In genomic region chr9:63137615-63137915, GRCm38 (mm10) we compare ENCODE assay signal across 17 mouse cellular contexts. TPM values are rescaled to one million over a fixed set of nuclear protein-coding genes. Genes with fewer than 3 reads are reported as not detected.
DNase-seq lines count a peak whose midpoint lies in the region; ATAC-seq and TF ChIP-seq lines count a peak whose summit lies in the region.
"Had no signal": no experiment of that assay in that cellular context is flagged by ENCODE, and none has a peak within 500 bp of the region (broad histone marks: within the 10 kb centered on the region; RNA-seq: fewer than 3 reads in every experiment).

No protein-coding gene starts in this region.

- no peak overlapping the region for H3K27ac ChIP-seq in heart, embryonic 13.5 days (replicated peaks)
- no peak overlapping the region for H3K27ac ChIP-seq in CH12.LX (ENCODE audit: insufficient read depth, low read depth)
- no peak overlapping the region for H3K27ac ChIP-seq in hindbrain, embryonic 12.5 days
- H3K27ac ChIP-seq: forebrain, embryonic 15.5 days; midbrain, embryonic 10.5 days had no signal

- H3K4me2 ChIP-seq in heart, embryonic 13.5 days: 0 out of 2 replicates have a peak overlapping the region, but pooled peaks have one; percentile 56
- peak overlapping the region; percentile 64 for H3K4me2 ChIP-seq in CH12.LX (ENCODE audit: insufficient read depth, low read depth, poor library complexity, severe bottlenecking)
- H3K4me2 ChIP-seq in hindbrain, embryonic 12.5 days (replicated peaks): peak overlapping the region; percentile 44
- H3K4me2 ChIP-seq: forebrain, embryonic 15.5 days; heart, embryonic 12.5 days had no signal

- no peak for TF ChIP-seq RAD21 in CH12.LX (IDR thresholded peaks at IDR 0.05; ENCODE audit: low read depth, low read length)

- no peak for TF ChIP-seq EP300 in CH12.LX (IDR thresholded peaks at IDR 0.05; ENCODE audit: low read length)

- no peaks in the 10 kb centered on the region for H3K36me3 ChIP-seq in heart, embryonic 13.5 days
- H3K36me3 ChIP-seq in CH12.LX (replicated peaks in 1 of 2; ENCODE audit: control insufficient read depth in 1 of 2, insufficient read depth in 1 of 2, low read length in 1 of 2): no peaks in the 10 kb centered on the region
- H3K36me3 ChIP-seq in hindbrain, embryonic 12.5 days: no peaks in the 10 kb centered on the region
- H3K36me3 ChIP-seq: forebrain, embryonic 15.5 days; heart, embryonic 12.5 days; midbrain, embryonic 10.5 days had no signal

- H3K9ac ChIP-seq in heart, embryonic 13.5 days: no peak overlapping the region
- no peak overlapping the region for H3K9ac ChIP-seq in CH12.LX (ENCODE audit: insufficient read depth, low read depth)
- no peak overlapping the region for H3K9ac ChIP-seq in hindbrain, embryonic 12.5 days
- H3K9ac ChIP-seq: forebrain, embryonic 15.5 days; heart, embryonic 12.5 days had no signal

- H3K79me2 ChIP-seq in CH12.LX (replicated peaks; ENCODE audit: control insufficient read depth, extremely low read depth, insufficient read depth, poor library complexity, severe bottlenecking): no peaks in the 10 kb centered on the region

- in situ Hi-C loops in CH12.LX (cut with MboI; ENCODE audit: low pct_ligation_motif_present, low pct_unique_long_range_greater_than_20kb, low sequenced_read_pairs): loop anchor here (10.0 kb wide), 3 partner anchors 327 to 707 kb away; no protein-coding TSS in a partner anchor

- TF ChIP-seq CTCF in CH12.LX (conservative IDR thresholded peaks at IDR 0.05 in 1 of 2, IDR thresholded peaks at IDR 0.05 in 1 of 2; ENCODE audit: low read depth in 2 of 2, low read length in 2 of 2): no peak

- DNase-seq in heart, postnatal 14 days: no peak
- no peak for DNase-seq in CH12.LX (ENCODE audit: extremely low read depth)
- peak; percentile 55 for DNase-seq in neural tube, embryonic 10.5 days (ENCODE audit: extremely low spot score, low spot score)
- no peak for DNase-seq in spleen, postnatal 36 days (ENCODE audit: low spot score in 2 of 2)
- no peak for DNase-seq in cerebellum, postnatal 14 days
- DNase-seq: adrenal gland, adult 8-10 months; cerebellum, postnatal 25 days; lung, adult 18-20 months; lung, postnatal 4 days had no signal

- WGBS in heart, embryonic 13.5 days: under 1% methylated on average over 6 of the region's 6 CpGs
- WGBS in hindbrain, embryonic 12.5 days: under 1% methylated on average over 6 of the region's 6 CpGs

- H3K4me3 ChIP-seq in heart, embryonic 13.5 days: no peak overlapping the region
- no peak overlapping the region for H3K4me3 ChIP-seq in CH12.LX (replicated peaks in 1 of 3; ENCODE audit: low read depth in 2 of 3, low read length in 2 of 3, poor library complexity in 1 of 3)
- H3K4me3 ChIP-seq in hindbrain, embryonic 12.5 days: no peak overlapping the region
- H3K4me3 ChIP-seq: forebrain, embryonic 15.5 days; heart, embryonic 12.5 days had no signal

- dilution Hi-C loops in CH12.LX (cut with MboI; ENCODE audit: extremely low pct_ligation_motif_present, extremely low pct_unique_long_range_greater_than_20kb, low sequenced_read_pairs): no loop called here

- no peak for TF ChIP-seq POLR2A in CH12.LX (IDR thresholded peaks at IDR 0.05; ENCODE audit: low read depth, low read length)

- intact Hi-C loops in heart, postnatal 14 days (cut with DNase I): loop anchor here (5.0 kb wide), 2 partner anchors 475 to 705 kb away; no protein-coding TSS in a partner anchor

- ATAC-seq in heart, embryonic 13.5 days (ENCODE audit: extremely low read depth, insufficient number of reproducible peaks, low FRiP score, low TSS enrichment): no peak
- no peak for ATAC-seq in hindbrain, embryonic 12.5 days (ENCODE audit: low FRiP score)
- ATAC-seq: forebrain, embryonic 15.5 days; inflammation-experienced regulatory T-cells, adult 6 months had no signal

- no peaks in the 10 kb centered on the region for H3K9me3 ChIP-seq in heart, embryonic 13.5 days
- H3K9me3 ChIP-seq in CH12.LX (replicated peaks; ENCODE audit: low read length): peaks cover 11% of the 10 kb centered on the region
- no peaks in the 10 kb centered on the region for H3K9me3 ChIP-seq in hindbrain, embryonic 12.5 days (replicated peaks)
- H3K9me3 ChIP-seq: forebrain, embryonic 15.5 days; heart, embryonic 12.5 days; midbrain, embryonic 10.5 days had no signal

- peaks cover 91% of the 10 kb centered on the region for H3K27me3 ChIP-seq in heart, embryonic 13.5 days (replicated peaks)
- peaks cover 20% of the 10 kb centered on the region for H3K27me3 ChIP-seq in CH12.LX (replicated peaks)
- H3K27me3 ChIP-seq in hindbrain, embryonic 12.5 days: peaks cover 90% of the 10 kb centered on the region

- peaks cover 53% of the 10 kb centered on the region for H3K4me1 ChIP-seq in heart, embryonic 13.5 days
- H3K4me1 ChIP-seq in CH12.LX (ENCODE audit: control insufficient read depth in 1 of 2, insufficient read depth in 2 of 2): peaks cover 0 to 35% of the 10 kb centered on the region in 2 experiments; a peak in 2 of 4 replicates
- H3K4me1 ChIP-seq in hindbrain, embryonic 12.5 days: peaks cover 43% of the 10 kb centered on the region

TF ChIP-seq in CH12.LX, 34 proteins besides CTCF, POLR2A, EP300 and RAD21:
- TF ChIP-seq SIN3A (IDR thresholded peaks at IDR 0.05; ENCODE audit: low read length): no peak

RNA-seq across cellular contexts. Expression of gene Skor1, which starts 11.2 kb away (rescaled TPM):
- not detected in 2 replicates for polyA plus RNA-seq in heart, embryonic 13.5 days (2015; fragmentation: Nextera tagmentation; extraction: Ambion mirVana)
- total RNA-seq in heart, postnatal 14 days (2021): not detected
- total RNA-seq in CH12.LX (2012; rRNA removed): not detected in 2 replicates
- total RNA-seq in CH12.LX (2014; rRNA removed): not detected in 2 replicates
- polyA plus RNA-seq in CH12.LX (2012; ENCODE audit: insufficient read length, low read depth): not detected in 2 replicates
- polyA plus RNA-seq in hindbrain, embryonic 12.5 days (2016; fragmentation: Nextera tagmentation; extraction: Ambion mirVana): 24.0 and 27.1 TPM in 2 replicates
- polyA plus RNA-seq: heart, embryonic 12.5 days; inflammation-experienced regulatory T-cells, adult 6 months; kidney, embryonic 14.5 days; stomach, embryonic 14.5 days had no signal

Comparison
In these comparisons a context has a peak if more than half of its experiments do, and no peak if none do; other contexts are left out.
1. RNA of gene Skor1, which starts 11.2 kb away (polyA plus RNA-seq): 24.0 to 27.1 TPM in hindbrain, embryonic 12.5 days; not detected in CH12.LX and not detected in heart, embryonic 13.5 days; every median in the first group is over 10 times any median in the second.
2. Peak in every context shown above with its lines, with median percentiles within 50 percentile points of each other: H3K4me2 ChIP-seq.